8 mouse cellular contexts compared by ENCODE assay signal in genomic region chr3:145937505-145938404, GRCm38 (mm10). TPM values are rescaled to one million over a fixed set of nuclear protein-coding genes. Genes with fewer than 3 reads are reported as not detected.
DNase-seq lines count a peak whose midpoint lies in the region; ATAC-seq and TF ChIP-seq lines count a peak whose summit lies in the region.

TSS of gene 2410004B18Rik (plus strand) at chr3:145938014.

- 0 out of 2 replicates have a peak, but pooled peaks have one; percentile 99 for TF ChIP-seq CTCF in gastrocnemius, adult 2 months (IDR thresholded peaks at IDR 0.05)
- peak; percentile 96 for TF ChIP-seq CTCF in hindbrain, postnatal 0 days (IDR thresholded peaks at IDR 0.05; ENCODE audit: low read depth)
- peak; percentile 100 for TF ChIP-seq CTCF in left cerebral cortex, adult 2 months (IDR thresholded peaks at IDR 0.05)

- H3K9ac ChIP-seq in hindbrain, postnatal 0 days (replicated peaks; ENCODE audit: low read length): peak within 1 kb of the TSS; percentile 89

- H3K9me3 ChIP-seq in hindbrain, postnatal 0 days (ENCODE audit: low read length): no peaks in the 10 kb centered on the region

- H3K36me3 ChIP-seq in hindbrain, postnatal 0 days (ENCODE audit: insufficient read depth, low read length): peaks cover 11% of the 10 kb centered on the region
- peaks cover 20% of the 10 kb centered on the region; the same call in 1 of the 2 replicates for H3K36me3 ChIP-seq in macrophage (ENCODE audit: inconsistent target)

- H3K27ac ChIP-seq in gastrocnemius, adult 2 months: peak within 1 kb of the TSS; percentile 92
- H3K27ac ChIP-seq in hindbrain, postnatal 0 days: peak within 1 kb of the TSS; percentile 85
- peak within 1 kb of the TSS; percentile 89 for H3K27ac ChIP-seq in left cerebral cortex, adult 2 months
- H3K27ac ChIP-seq in macrophage: no peak within 1 kb of the TSS

- H3K79me2 ChIP-seq in macrophage (ENCODE audit: inconsistent target): peaks cover 57% of the 10 kb centered on the region

- peak within 1 kb of the TSS; percentile 92 for H3K4me3 ChIP-seq in gastrocnemius, adult 2 months
- peak within 1 kb of the TSS; percentile 99 for H3K4me3 ChIP-seq in hindbrain, postnatal 0 days (ENCODE audit: low read length)
- H3K4me3 ChIP-seq in left cerebral cortex, adult 2 months: peak within 1 kb of the TSS; percentile 99
- H3K4me3 ChIP-seq in macrophage (ENCODE audit: inconsistent target): peak within 1 kb of the TSS; percentile 59

- ATAC-seq in activated CD4-positive, CD25-positive, alpha-beta regulatory T cell, adult 4 months: peak; percentile 88
- peak; percentile 71 for ATAC-seq in common myeloid progenitor, adult 5-6 weeks (replicated peaks; ENCODE audit: low read depth, poor library complexity, severe bottlenecking)
- ATAC-seq in hindbrain, postnatal 0 days: peak; percentile 97

- peaks cover 16% of the 10 kb centered on the region for H3K4me1 ChIP-seq in hindbrain, postnatal 0 days (ENCODE audit: insufficient read depth, low read length)

- intact Hi-C loops in gastrocnemius, adult 2 months (cut with DNase I): loop anchor here (5.0 to 10.0 kb wide), 3 partner anchors 50 to 1733 kb away; partner anchors contain the start of genes Lmo4 and Syde2
- intact Hi-C loops in left cerebral cortex, adult 2 months (cut with DNase I): no loop called here

- DNase-seq in gastrocnemius, adult 2 months: peak; percentile 93
- peak; percentile 96 for DNase-seq in hindbrain, postnatal 0 days (ENCODE audit: low spot score)
- peak; percentile 88 to 94 for DNase-seq in left cerebral cortex, adult 2 months (ENCODE audit: extremely low spot score in 1 of 2, low spot score in 2 of 2)
- DNase-seq in retina, postnatal 7 days (ENCODE audit: low read depth, low spot score): peak; percentile 89
- DNase-seq in urinary bladder, adult 18-20 months (ENCODE audit: low spot score in 2 of 2): peak; percentile 81 to 89

- WGBS in hindbrain, postnatal 0 days: 1% methylated on average over 56 of the region's 70 CpGs
- WGBS in macrophage (ENCODE audit: missing documents): 2% methylated on average over 66 of the region's 70 CpGs

- no peaks in the 10 kb centered on the region for H3K27me3 ChIP-seq in hindbrain, postnatal 0 days (ENCODE audit: insufficient read depth, low read length)

- H3K4me2 ChIP-seq in hindbrain, postnatal 0 days (ENCODE audit: low read depth, low read length): peak within 1 kb of the TSS; percentile 82

RNA-seq across cellular contexts. Expression of gene 2410004B18Rik, which starts in this region (rescaled TPM):
- 10 to 100 TPM; 14.2 to 21.6 TPM for polyA plus RNA-seq in activated CD4-positive, CD25-positive, alpha-beta regulatory T cell, adult 4 months (2017; shearing (Covaris generic))
- 17.0 and 36.4 TPM in 2 replicates for total RNA-seq in common myeloid progenitor, adult 5-6 weeks (2017)
- 10 to 100 TPM; 18.2 to 19.6 TPM for total RNA-seq in gastrocnemius, adult 2 months (2021)
- 30.8 and 33.3 TPM in 2 replicates for total RNA-seq in hindbrain, postnatal 0 days (2014; rRNA removed)
- polyA plus RNA-seq in hindbrain, postnatal 0 days (2015; fragmentation: Nextera tagmentation; extraction: Ambion mirVana): 69.5 and 75.0 TPM in 2 replicates
- 10 to 100 TPM; 35.8 to 37.5 TPM for total RNA-seq in left cerebral cortex, adult 2 months (2021)
- 10 to 100 TPM; 22.4 to 61.2 (median 43.9) TPM for total RNA-seq in macrophage (2018; cell fraction: chromatin; rRNA removed)
- total RNA-seq in macrophage (2018; cell fraction: cytosol; rRNA removed): 10 to 100 TPM; 19.7 to 28.8 (median 24.7) TPM
- 10 to 100 TPM; 17.7 to 48.8 (median 33.7) TPM for total RNA-seq in macrophage (2018; cell fraction: nucleus; rRNA removed)
- 19.9 to 24.6 TPM (median 21.5 TPM) in 3 replicates for polyA plus RNA-seq in macrophage (2018)
